Mouse (Mus musculus) lung, postnatal 0 days (tissue): ENCODE data around the gene Tspan17.

ENCODE experiments used
- CTCF ChIP-seq: IDR thresholded peaks from 2 replicates; pipeline ENCODE4 v1.5.1; 2016; ENCODE audit warnings: antibody characterized with exemption, mild to moderate bottlenecking
- EP300 ChIP-seq: IDR thresholded peaks from 2 replicates; pipeline ENCODE4 v1.6.1; 2016; ENCODE audit warnings: antibody characterized with exemption, mild to moderate bottlenecking, control low read depth

- TF ChIP-seq CTCF (no peak), EP300 (no peak)
Observed at GRCm38 (mm10) chr13:54813381-54813780, 24.2 kb downstream of the Tspan17 start.
